Mouse (Mus musculus): ENCODE results near the gene Id1. TPM values are rescaled to one million over a fixed set of nuclear protein-coding genes. Genes with fewer than 3 reads are reported as not detected.
A peak's percentile ranks its signal among the peaks of the same experiment; 100 is the strongest.

Gene Id1
- total RNA-seq, 2 experiments from 2014 or later = 15.3 to 19.8 TPM

DNA sequence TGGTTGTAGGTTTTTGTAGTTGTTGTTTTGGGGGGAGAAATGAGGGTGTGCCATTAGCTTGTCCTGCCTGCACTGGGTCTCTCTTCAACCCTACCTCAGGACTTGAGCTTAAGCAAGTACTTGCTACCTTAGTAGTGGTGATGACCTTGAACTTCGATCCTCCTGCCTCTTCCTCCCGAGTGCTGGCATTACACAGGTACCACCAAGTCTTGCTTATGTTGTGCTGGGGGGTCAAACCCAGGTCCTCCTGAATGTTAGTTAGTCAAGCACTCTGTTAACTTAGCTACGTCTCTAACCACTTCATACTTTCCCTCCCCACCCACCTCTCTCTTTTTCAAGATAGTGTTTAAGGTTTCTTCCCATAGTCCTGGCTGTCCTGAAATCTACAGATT, 11.7 kb upstream of the Id1 start:
- no peak for DNase-seq

DNA sequence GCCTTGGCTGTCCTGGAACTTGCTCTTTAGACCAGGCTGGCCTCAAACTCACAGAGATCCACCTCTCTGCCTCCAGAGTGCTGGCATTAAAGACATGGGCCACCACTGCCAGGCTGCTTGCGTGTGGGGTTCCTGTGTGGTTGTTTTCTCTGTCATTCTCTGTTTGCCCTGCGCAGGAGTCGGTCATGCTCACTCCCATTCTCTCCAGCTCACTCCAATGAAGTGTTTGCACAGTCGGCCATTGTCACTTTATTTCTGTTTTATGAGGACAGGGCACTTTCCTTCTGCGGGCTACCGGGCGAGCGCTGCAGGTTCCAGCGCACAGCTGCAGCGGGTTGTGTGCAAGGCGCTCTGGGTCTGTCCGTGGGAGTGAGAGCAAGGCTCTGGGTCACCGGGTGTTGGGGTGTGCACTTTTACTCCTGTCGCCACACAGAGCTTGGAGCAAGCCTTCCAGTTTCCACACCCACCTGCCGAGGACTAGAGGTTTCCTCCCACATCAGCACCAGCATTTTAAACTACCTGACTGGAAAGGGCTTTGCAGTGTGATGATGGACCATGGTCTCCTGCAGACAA, 10.8 kb upstream of the Id1 start:
- DNase-seq = no peak

DNA sequence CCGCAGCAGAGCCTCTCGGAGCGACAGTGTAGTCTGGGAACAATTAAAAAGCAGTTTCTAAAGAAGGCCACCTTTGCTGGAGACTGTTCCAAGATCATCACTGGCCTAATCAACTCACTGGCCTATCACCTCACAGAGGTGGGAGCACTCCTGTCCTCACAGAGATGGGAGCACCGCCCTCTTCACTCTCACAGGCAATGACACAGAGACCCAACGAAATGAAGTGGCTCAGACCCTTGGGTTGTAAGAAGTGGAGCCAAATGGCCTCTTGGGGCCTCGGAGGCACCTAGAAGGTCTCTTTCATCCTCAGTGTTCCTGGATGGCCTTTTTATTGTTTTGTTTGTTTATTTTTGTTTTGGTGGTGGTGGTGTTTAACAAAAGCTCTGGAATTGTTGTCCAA, 9.8 kb upstream of the Id1 start:
- no peak for DNase-seq

DNA sequence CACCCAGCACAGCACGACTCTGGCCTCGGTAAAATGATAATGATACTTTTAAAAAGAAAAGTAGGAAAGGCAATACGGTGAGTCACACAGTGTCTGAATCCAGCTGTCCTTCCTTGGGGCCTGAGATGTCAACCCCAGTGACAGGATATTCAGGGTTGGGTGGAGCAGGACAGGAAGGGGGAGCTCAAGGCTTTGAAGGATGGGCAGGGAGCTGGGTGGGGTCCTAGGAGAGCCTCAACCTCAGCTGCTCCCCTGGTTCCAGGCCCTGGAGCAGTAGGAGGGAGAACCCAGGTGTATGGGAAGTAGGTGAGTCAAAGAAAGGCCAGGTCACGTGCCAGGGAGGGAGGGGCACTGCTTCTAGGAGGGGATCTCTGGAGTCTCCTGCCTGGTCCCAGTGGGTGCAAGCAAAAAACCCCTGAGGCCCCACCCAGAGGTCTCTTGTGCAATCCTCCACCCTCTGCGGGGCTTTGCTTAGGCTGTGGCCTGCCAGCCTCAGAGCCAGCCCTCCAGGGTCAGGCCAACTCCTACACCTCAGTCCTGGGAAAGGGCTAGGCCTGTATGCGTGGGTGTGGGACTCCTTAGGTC, 9.2 kb upstream of the Id1 start:
- no peak for DNase-seq

DNA sequence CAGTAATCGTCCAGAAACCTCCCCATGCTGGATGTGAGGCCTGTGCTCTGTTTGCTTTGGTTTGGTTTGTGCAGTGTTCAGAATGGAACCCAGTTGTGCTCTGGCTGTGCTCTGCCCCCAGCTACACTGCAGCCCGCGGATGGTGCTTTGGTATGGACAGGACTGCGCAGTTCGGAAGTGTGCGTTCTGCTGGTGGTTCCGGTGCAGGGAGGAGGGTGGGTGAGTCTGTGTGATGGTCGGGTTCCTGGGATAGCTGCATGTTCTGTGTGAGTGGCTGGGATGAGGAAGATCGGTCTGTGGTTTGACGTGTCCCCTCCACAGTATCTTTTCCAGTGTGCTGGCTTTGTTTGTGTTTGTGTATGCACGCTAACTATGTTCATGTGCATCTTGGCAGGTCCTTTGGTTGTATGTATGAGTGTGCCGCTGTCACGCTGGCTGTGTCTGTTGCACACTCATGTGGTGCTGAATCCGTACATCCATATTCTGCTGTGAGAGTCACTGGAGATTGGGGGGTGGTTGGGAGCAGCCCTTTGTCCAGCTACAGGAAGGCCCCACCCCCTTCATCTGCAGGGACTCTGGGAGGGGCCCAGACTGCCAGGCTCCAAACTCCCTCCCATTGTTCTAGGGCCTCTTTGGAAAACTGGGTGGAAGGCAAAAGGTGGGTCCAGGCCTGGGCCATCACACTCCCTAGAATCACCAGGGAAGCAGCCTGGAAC, 8.1 kb upstream of the Id1 start:
- DNase-seq = no peak

DNA sequence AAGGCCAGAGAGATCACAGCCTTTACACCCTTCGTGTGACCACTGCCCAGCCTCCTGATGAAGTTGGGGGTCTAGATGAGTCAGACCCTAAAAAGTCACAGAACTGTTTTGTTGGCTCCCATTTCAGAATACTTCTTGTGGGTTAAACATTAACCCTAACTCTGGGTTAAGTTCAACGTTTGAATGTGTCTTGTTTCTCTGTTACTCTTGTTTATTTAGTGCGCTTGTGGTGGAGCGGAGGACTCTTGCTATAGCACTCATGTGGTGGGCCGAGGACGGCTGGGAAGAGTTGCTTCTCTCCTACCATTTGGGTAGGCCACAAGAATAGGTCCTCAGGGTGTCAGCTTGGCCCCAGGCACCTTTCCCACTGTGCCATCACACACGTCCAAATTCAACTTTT, 7.5 kb upstream of the Id1 start:
- no peak for DNase-seq

DNA sequence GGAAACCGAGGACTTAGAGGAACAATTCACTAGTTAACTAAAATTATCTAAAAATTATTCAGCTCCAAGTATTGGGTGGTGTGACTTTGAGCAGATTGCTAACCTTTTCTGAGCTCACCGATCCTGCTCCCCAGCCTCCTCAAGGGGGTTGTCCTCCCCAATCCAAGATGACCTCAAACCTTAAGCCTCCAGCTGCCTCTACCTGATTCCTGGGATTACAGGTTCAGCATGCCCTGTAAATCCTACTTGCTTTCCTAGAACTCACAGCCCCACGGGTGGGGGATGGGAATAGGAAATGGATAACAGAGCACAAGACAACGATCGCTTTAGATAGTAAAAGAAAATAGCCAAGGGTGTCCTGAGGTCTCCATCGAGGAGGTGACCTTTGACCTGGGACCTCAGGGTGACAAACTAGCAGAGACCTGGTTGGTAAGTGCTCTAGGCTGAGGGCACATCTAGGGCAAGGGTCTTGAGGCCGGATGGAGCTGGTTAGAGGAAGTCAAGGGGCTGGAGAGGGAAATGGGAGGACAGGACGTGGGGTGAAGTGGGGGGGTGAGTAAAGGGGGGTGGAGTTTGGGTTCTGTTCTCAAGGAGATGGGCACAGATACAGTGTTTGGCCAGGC, 6.9 kb upstream of the Id1 start:
- no peak for DNase-seq

DNA sequence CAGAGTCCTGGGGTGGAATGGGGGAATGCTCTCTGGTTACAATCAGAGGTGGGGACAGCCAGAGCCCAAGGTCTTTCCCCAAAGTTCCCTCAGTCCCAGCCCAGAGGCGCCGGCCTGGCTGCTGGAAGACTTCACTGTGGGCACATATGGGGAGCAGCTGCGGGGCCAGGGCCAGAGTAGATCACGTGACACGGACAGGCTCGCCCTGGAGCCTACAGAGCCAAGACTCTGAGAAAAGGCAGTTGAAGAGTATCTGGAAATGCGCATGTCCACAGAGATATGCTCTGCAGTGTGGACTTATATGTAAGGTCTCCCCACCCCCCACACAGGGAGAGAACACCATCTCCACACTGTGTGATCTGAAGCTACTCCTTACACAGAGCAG, 6.4 kb upstream of the Id1 start:
- no peak for DNase-seq

DNA sequence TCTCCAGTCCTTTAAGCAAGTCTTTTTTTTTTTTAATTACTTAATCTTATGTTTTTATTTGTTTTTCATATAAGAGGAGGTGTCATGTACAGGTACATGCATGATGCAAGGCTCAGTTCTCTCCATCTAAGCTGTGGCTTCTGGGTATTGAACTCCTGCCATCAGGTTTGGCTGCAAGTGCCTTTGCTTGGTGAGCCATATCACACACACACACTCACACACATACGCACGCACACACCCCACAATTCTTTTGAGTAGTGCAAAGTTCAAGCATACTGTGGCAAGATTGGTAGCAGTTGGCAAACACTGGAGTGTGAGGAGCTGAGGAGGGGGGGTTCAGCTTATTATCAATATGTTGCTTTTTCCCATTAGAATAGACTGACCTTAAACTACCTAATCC, 2.9 kb upstream of the Id1 start:
- no peak for DNase-seq

DNA sequence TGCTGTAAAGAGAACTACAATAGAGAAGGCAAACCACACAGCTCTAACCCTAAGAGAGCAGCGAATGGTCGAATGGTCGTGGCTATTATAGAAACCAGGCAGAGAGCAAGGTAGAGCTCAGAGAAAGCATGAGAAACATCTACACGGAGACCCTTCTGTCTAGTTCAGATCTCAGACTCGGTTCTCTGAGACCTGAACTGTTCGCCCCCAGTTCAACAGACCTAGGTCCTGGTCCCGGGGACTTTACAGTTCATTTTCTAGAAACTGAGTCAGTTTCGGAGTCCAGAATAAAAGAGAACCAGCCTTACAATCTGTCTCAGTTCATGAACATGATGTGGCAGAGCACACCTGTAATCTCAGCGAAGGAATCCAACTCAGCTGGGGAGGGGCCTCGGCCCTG, 1.6 kb upstream of the Id1 start:
- no peak for DNase-seq

DNA sequence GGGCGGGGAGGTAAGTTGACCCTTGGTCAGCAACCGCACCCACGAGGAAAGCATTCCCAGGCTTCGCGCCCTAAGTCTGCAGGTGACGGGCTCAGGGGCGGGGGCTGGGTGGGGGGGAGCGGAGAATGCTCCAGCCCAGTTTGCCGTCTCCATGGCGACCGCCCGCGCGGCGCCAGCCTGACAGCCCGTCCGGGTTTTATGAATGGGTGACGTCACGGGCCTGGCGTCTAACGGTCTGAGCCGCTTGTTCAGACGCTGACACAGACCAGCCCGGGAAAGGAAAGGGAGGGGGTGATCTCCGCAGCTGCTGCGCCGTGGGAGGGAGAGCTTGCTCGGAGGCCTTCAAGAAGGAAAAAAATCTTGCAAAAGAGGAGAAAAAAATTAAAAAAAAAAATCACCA, 1.1 kb upstream of the Id1 start:
- DNase-seq = peak; percentile 90 to 91

DNA sequence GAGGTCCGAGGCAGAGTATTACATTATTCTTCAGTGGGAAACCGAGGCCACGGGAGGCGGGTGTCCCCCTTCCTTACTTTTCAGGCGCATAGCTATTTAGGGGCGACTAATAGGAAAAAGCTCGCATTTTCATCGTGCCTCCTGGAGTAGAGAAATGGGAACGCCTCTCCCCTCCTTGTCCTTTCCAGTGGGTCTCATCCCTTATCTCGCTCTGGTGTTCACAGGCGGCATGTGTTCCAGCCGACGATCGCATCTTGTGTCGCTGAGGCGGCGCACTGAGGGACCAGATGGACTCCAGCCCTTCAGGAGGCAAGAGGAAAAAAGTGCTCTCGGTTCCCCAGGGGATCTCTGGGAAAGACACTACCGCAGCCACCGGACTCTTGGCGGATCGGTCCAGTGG, 697 bp downstream of the Id1 start:
- DNase-seq = no peak

DNA sequence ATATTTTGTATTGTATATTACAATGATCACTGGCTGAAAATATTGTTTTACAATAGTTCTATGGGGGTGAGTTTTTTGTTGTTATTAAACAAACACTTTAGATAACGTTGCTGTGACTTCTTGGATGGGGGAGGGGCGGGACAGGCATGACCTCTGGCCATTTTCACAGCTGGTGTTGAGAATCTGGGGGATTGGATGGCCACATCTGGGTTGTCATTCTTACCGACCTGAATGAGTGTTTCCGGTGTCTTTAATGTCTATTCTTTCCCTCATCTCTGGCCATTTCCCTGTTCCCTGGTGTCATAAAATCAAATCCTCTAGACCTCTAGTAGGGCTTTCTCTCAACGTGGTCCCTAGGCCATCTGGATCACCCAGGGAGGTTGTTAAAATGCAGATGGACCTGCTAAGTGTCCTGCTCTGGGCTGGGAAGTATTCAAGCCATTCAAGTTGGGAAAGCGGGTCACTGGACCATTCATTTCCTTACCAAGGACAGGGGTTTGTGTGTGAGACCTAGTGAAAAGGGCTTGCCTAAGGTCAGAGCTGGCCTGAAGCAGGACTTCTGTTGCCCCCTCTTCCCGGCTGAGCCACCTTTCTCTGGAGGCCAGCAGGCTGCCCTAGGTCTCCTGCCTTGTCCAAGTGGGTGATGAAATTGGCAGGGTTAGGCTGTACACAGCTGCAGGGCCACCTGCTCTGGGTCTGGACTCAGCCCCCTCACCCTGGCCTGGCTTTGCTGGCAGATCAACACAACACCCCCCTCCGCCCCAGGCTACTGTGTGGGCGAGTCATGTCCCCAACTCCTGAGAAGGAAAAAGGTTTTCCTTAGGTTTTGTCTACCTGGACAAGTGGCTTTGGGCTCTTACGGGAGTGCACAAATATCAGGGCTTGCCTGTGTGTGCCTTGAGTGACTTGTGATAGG, 1.5 kb downstream of the Id1 start:
- DNase-seq = no peak

DNA sequence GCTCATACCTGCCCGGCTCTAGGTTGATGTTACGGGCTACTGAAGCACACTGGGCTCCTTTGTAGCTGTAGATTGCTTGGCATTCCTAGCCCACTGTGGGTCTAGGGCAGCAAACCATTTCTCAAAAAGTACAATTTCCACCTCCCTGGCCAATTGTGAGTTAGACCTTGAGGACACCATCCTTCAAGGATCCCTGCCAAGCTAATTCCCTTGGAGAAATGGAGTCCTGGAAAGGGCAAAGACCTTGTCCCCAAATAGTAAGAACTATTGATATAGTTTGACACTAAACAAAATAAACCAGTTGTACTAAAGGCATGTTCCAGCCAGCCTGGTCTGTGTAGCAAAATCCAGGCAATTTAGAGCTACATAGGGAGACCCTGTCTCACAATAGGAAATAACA, 2.3 kb downstream of the Id1 start:
- DNase-seq = no peak

DNA sequence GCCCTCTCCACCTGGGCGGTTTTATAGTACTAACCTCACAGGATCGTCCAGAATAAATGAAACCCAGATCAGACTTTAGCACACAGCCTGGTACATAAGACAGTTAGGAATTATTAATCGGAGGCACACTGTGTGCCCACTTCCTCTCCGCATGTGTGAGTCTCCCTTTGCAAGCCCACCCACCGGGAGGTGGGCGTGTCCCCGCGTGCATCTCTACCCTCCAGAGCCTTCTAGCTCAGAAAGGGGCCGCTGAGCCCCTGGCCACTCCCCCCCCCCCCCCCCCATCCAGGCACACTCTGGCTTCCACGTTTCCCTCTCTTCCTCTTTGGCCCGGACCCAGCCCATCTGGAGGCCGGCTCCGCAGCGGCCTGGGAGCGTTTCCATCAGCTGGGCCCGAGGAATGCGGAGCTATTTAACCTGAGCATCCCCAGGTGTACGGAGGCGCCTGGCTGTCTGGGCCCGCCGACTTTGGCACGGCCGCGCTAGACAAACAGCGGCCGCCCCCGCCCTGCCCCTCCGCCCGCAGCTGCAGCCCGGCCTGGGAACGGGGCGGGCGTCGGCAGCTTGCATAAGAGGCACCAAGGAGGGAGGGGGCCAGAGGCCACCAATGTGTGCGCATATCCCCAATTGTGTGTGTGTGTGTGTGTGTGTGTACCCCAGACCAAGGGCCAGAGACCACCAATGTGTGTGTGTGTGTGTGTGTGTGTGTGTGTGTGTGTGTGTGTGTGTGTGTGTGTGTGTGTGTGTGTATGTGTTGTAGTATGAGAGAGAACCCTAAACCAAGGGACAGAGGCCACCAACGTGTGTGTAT, 3.2 kb downstream of the Id1 start:
- peak in 1 of 2 experiments; percentile 19 for DNase-seq

DNA sequence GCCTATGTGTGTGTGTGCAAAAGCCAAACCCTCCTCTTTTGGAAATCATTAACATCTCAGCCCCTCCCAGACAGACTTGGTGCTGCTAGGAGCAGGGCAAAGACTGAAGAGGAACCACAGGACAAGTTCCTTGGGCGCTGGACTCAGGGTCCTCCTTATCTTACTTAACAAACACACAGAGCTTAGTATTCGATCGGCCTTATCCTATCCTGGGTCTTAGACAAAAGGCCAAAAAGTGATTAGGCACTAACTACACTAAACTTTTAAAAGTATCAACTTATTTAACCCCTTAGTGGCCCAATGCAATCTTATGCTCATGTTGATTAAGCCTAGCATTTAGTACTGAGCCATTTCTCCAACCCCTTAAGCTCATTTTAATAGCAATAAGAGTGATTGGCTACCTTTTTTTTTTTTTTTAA, 3.8 kb downstream of the Id1 start:
- DNase-seq = no peak

DNA sequence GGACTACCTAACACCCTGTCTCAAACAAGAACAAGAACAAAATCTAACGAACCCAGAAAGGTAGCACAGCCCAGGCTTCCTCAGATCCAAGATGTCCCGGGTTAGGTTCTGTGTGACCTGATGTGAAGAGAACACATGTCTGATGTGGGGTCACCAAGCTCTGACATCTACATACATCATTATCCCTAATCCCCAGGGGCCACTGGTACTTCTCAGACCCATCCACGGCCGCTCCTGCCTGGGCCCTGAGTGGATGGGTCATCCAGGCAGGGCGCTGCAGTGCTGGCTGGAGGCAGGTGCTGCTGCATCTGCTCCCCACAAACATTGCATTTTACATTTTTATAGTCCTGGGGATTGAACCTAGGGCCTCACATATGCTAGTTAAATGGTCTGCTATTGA, 4.4 kb downstream of the Id1 start:
- DNase-seq = no peak

DNA sequence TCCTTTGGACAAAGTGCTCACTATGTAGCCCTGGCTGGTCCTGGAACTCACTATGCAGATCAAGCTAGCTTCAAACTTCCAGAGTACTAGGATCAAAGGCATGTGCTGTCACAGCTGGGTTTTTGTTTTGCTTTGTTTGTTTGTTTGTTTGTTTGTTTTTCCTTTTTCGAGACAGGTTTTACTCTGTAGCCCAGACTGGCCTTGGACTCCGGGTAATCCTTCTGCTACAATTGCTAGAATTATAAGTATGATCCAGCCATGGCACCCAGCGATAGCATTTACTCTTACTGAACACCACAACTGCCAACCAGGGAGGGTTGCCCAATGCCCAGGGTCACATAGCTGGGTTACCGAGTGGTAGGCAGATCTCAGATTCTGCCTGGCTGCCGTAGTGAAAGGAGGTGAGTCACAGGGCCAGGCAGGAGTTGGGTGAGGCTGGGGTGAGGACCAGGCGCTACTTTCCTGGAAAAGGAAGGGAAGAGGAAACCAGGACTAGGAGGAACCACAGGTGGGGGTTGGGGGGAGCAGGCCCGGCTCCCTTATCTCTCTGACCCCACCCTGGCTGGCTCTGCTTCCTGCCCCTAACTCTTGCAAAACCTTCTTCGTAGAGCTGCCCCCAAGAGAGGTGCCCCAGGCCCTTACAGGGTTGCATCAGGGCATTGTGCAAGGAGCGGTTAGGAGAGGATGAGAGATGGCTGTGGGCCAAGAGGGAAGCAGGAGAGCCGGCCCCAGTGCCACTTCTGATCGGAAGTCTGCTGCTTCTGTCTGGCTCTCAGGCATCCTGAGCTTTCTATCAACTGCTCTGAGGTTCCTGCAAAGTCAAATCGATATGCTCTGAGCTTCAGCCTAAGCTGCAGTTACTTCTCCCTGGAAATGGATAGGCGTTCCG, 5.3 kb downstream of the Id1 start:
- no peak for DNase-seq

DNA sequence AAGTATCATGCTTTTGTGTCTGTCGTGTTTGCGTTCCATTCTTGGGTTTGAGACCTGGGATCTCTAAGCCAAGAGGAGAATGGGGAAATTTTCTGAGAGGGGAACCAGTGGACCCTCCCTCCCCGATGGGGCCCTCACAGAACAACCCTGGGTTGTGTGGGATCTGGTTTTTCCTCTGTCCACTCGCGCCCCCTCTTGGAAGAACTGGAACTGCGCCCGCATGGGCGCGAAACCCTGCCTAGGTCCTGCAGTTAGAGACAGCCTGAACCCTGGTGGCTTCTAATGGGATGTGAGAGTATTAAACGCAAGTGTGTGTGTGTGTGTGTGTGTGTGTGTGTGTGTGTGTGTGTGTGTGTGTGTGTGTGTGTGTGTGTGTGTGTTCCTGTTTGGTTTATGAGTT, 6.4 kb downstream of the Id1 start:
- DNase-seq = no peak

DNA sequence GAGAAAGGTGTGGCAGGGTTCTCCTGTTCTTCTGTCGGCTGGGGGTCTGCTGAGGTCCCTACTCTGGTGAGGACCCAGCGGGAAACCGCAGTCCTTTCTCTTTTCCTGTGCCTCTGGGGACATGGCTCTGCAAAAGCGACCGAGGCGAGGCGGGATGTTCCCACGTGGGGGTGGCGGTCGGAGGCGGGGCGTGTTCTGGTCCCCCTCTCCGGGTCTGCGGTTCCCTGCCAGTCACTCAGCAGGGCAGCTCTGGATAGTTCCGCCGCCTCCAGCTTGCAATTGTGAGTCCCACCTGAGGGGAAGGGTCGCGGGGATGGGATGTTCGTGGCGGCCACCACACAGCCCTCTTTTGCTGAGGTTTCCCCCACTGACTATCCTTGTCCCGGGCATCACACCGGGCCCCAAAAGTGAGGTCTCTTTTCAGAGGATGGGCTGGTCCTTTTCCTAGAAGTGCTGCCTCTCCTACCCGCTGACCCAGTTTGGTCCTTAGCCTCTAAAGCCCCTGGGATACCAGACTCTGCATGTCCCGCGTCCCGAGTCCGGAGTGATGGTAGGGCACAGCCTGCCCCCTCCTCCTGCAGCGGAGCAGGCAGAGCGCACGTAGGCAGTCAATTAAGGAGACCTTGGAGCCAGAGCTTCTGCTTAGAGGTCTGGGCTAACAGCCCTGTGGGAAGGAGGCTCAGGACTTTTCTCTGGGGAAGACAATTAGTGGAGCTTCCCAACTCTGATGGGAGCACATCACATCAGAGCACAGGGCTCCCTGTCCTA, 18.1 kb downstream of the Id1 start, which contains the start of gene Cox4i2:
Gene Cox4i2, plus strand, starts transcription at position 230 of the 768 bp plus-strand sequence.
- DNase-seq = no peak

All from layer of hippocampus, postnatal 36 days (tissue).